Mouse (Mus musculus) cerebellum, adult 2 months (tissue): ENCODE measurements at regions not wholly inside any gene's neighbourhood (a gene's known extent, or its start where the extent isn't known, plus 50 kb on each side); places are given as distances from the start of the nearest gene placed in this dataset.

Experiments
- CTCF ChIP-seq: fragments of 200-500 bp; IDR thresholded peaks from 2 replicates; pipeline ENCODE4 v1.5.1; 2011; ENCODE audit warnings: low read depth, mild to moderate bottlenecking, control low read depth, low read length, moderate library complexity, borderline replicate concordance; ENCODE audit not compliant: insufficient read depth
- POLR2A ChIP-seq: fragments of 200-500 bp; IDR thresholded peaks from 2 replicates; pipeline ENCODE4 v1.6.1; 2011; ENCODE audit warnings: low read length, control low read depth, borderline replicate concordance; ENCODE audit not compliant: insufficient read depth

DNA sequence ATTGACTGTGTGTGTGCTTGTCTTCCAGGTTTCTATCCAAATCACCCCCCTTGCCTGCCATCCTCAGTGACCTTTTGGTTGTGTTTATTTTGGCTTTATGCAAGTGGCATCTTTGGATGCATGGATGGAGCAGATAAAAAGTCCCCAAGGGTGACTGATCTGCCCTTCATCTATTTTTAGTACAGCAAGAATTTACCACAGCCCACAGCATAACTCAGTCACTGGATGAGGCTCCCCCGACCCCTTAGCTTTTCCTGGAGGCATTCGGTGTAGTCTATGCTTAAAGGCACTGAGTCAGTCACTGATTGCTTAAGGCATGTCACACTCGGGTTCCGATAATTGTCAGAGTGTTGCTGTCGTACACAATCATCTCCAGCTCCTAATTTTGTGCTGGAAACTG is 142.2 kb upstream of the Rap1b start:
- no peak for TF ChIP-seq CTCF
- no peak for TF ChIP-seq POLR2A
